Mouse (Mus musculus): ENCODE measurements around the gene Tll2. TPM values are rescaled to one million over a fixed set of nuclear protein-coding genes. Genes with fewer than 3 reads are reported as not detected.
A peak's percentile ranks its signal among the peaks of the same experiment; 100 is the strongest.

Tll2 gene
- polyA plus RNA-seq (2016; fragmentation: Nextera tagmentation; extraction: Ambion mirVana): 0.28 and 0.36 TPM in 2 replicates

GRCm38 (mm10) chr19:41206811-41207344 is at the start of gene Tll2:
Gene Tll2, minus strand, starts transcription at chr19:41206835.
- peaks cover 15% of the 10 kb centered on the region for H3K4me1 ChIP-seq (replicated peaks)
- H3K36me3 ChIP-seq: peaks cover 11% of the 10 kb centered on the region
- no peak within 1 kb of the TSS for H3K27ac ChIP-seq
- H3K9ac ChIP-seq (replicated peaks): peak within 1 kb of the TSS; percentile 52
- peak within 1 kb of the TSS; percentile 99 for H3K4me2 ChIP-seq
- H3K9me3 ChIP-seq: no peaks in the 10 kb centered on the region
- H3K4me3 ChIP-seq (replicated peaks): peak within 1 kb of the TSS; percentile 49
- under 1% methylated on average over 32 of the region's 32 CpGs for WGBS
- peaks cover 65% of the 10 kb centered on the region for H3K27me3 ChIP-seq
- ATAC-seq (ENCODE audit: insufficient number of reproducible peaks, insufficient read depth, low FRiP score, low TSS enrichment, low read depth): peak; percentile 95; the same call in 1 of the 2 replicates

- no peak for ATAC-seq (ENCODE audit: insufficient number of reproducible peaks, insufficient read depth, low FRiP score, low TSS enrichment, low read depth)
- H3K9me3 ChIP-seq: no peaks in the 10 kb centered on the region
- H3K4me2 ChIP-seq: no peak overlapping the region
- no peak overlapping the region for H3K27ac ChIP-seq
- peaks cover 5% of the 10 kb centered on the region for H3K4me1 ChIP-seq (replicated peaks)
- peaks cover 17% of the 10 kb centered on the region; the same call in 1 of the 2 replicates for H3K36me3 ChIP-seq
- H3K4me3 ChIP-seq (replicated peaks): no peak overlapping the region
- H3K9ac ChIP-seq (replicated peaks): no peak overlapping the region
- H3K27me3 ChIP-seq: no peaks in the 10 kb centered on the region
- 89% methylated on average over 5 of the region's 5 CpGs for WGBS
Measured at GRCm38 (mm10) chr19:41254584-41254983, 47.9 kb upstream of the Tll2 start.

- Histone ChIP-seq H3K27ac (no peak overlapping the region; the same call in 1 of the 2 replicates), H3K36me3 (peaks cover 37% of the 10 kb centered on the region), H3K4me3 (replicated peaks) (no peak overlapping the region), H3K9me3 (no peaks in the 10 kb centered on the region), H3K9ac (replicated peaks) (no peak overlapping the region), H3K4me2 (no peak overlapping the region), H3K4me1 (replicated peaks) (no peaks in the 10 kb centered on the region), H3K27me3 (no peaks in the 10 kb centered on the region)
- WGBS: 76% methylated on average over 4 of the region's 4 CpGs
- ATAC-seq (ENCODE audit: insufficient number of reproducible peaks, insufficient read depth, low FRiP score, low TSS enrichment, low read depth): no peak
Measured at GRCm38 (mm10) chr19:41248968-41249367, 42.3 kb upstream of the Tll2 start.

GRCm38 (mm10) chr19:41248271-41248670 is 41.6 kb upstream of the Tll2 start:
- WGBS: 93% methylated on average over 3 of the region's 3 CpGs
- no peak for ATAC-seq (ENCODE audit: insufficient number of reproducible peaks, insufficient read depth, low FRiP score, low TSS enrichment, low read depth)
- Histone ChIP-seq H3K27me3 (no peaks in the 10 kb centered on the region), H3K9ac (replicated peaks) (no peak overlapping the region), H3K4me2 (no peak overlapping the region), H3K4me1 (replicated peaks) (no peaks in the 10 kb centered on the region), H3K4me3 (replicated peaks) (no peak overlapping the region), H3K9me3 (no peaks in the 10 kb centered on the region), H3K27ac (no peak overlapping the region), H3K36me3 (peaks cover 38% of the 10 kb centered on the region)

GRCm38 (mm10) chr19:41246271-41246670 is 39.6 kb upstream of the Tll2 start:
- WGBS: 84% methylated on average over 4 of the region's 4 CpGs

GRCm38 (mm10) chr19:41244581-41244980 is 37.9 kb upstream of the Tll2 start:
- Histone ChIP-seq H3K27ac (no peak overlapping the region), H3K9me3 (no peaks in the 10 kb centered on the region), H3K9ac (replicated peaks) (no peak overlapping the region), H3K36me3 (peaks cover 67% of the 10 kb centered on the region), H3K4me2 (no peak overlapping the region), H3K4me1 (replicated peaks) (no peaks in the 10 kb centered on the region), H3K27me3 (no peaks in the 10 kb centered on the region), H3K4me3 (replicated peaks) (no peak overlapping the region)
- 68% methylated on average over 6 of the region's 6 CpGs for WGBS
- ATAC-seq (ENCODE audit: insufficient number of reproducible peaks, insufficient read depth, low FRiP score, low TSS enrichment, low read depth): no peak

More at GRCm38 (mm10) chr19:41246271-41246670, 39.6 kb upstream of the Tll2 start:
- Histone ChIP-seq H3K4me2 (no peak overlapping the region), H3K27ac (no peak overlapping the region), H3K4me1 (replicated peaks) (no peaks in the 10 kb centered on the region), H3K9me3 (no peaks in the 10 kb centered on the region), H3K27me3 (no peaks in the 10 kb centered on the region), H3K4me3 (replicated peaks) (no peak overlapping the region), H3K9ac (replicated peaks) (no peak overlapping the region), H3K36me3 (peaks cover 53% of the 10 kb centered on the region)
- ATAC-seq (ENCODE audit: insufficient number of reproducible peaks, insufficient read depth, low FRiP score, low TSS enrichment, low read depth): no peak

- Histone ChIP-seq H3K9ac (replicated peaks) (no peak overlapping the region), H3K4me2 (no peak overlapping the region), H3K36me3 (peaks cover 73% of the 10 kb centered on the region), H3K27me3 (no peaks in the 10 kb centered on the region), H3K4me3 (replicated peaks) (no peak overlapping the region), H3K4me1 (replicated peaks) (no peaks in the 10 kb centered on the region), H3K9me3 (no peaks in the 10 kb centered on the region), H3K27ac (no peak overlapping the region)
- ATAC-seq (ENCODE audit: insufficient number of reproducible peaks, insufficient read depth, low FRiP score, low TSS enrichment, low read depth): no peak
- 90% methylated on average over 5 of the region's 5 CpGs for WGBS
Measured at GRCm38 (mm10) chr19:41241997-41242396, 35.4 kb upstream of the Tll2 start.

- H3K4me1 ChIP-seq (replicated peaks): no peaks in the 10 kb centered on the region
- H3K36me3 ChIP-seq: peaks cover 86% of the 10 kb centered on the region
- ATAC-seq (ENCODE audit: insufficient number of reproducible peaks, insufficient read depth, low FRiP score, low TSS enrichment, low read depth): no peak
- no peaks in the 10 kb centered on the region for H3K27me3 ChIP-seq
- no peak overlapping the region for H3K4me2 ChIP-seq
- no peaks in the 10 kb centered on the region for H3K9me3 ChIP-seq
- H3K4me3 ChIP-seq (replicated peaks): no peak overlapping the region
- no peak overlapping the region for H3K9ac ChIP-seq (replicated peaks)
- WGBS: 86% methylated on average over 4 of the region's 4 CpGs
- H3K27ac ChIP-seq: no peak overlapping the region
Measured at GRCm38 (mm10) chr19:41233698-41234097, 27.1 kb upstream of the Tll2 start.

- no peak overlapping the region for H3K4me2 ChIP-seq
- peaks cover 15% of the 10 kb centered on the region for H3K4me1 ChIP-seq (replicated peaks)
- no peaks in the 10 kb centered on the region for H3K9me3 ChIP-seq
- H3K36me3 ChIP-seq: peaks cover 20% of the 10 kb centered on the region
- no peak for ATAC-seq (ENCODE audit: insufficient number of reproducible peaks, insufficient read depth, low FRiP score, low TSS enrichment, low read depth)
- H3K9ac ChIP-seq (replicated peaks): no peak overlapping the region
- H3K27me3 ChIP-seq: peaks cover 55% of the 10 kb centered on the region
- WGBS: 8% methylated on average over 7 of the region's 7 CpGs
- H3K27ac ChIP-seq: no peak overlapping the region
- no peak overlapping the region for H3K4me3 ChIP-seq (replicated peaks)
Measured at GRCm38 (mm10) chr19:41208326-41208725, 1.7 kb upstream of the Tll2 start.

GRCm38 (mm10) chr19:41206041-41206810 is 409 bp downstream of the Tll2 start:
- Histone ChIP-seq H3K4me1 (replicated peaks) (peaks cover 15% of the 10 kb centered on the region), H3K27me3 (peaks cover 66% of the 10 kb centered on the region), H3K36me3 (peaks cover 7% of the 10 kb centered on the region), H3K4me2 (peak overlapping the region; percentile 99), H3K9ac (replicated peaks) (peak overlapping the region; percentile 52), H3K4me3 (replicated peaks) (peak overlapping the region; percentile 49), H3K9me3 (no peaks in the 10 kb centered on the region), H3K27ac (no peak overlapping the region)
- 0 out of 2 replicates have a peak, but pooled peaks have one; percentile 28 for ATAC-seq (ENCODE audit: insufficient number of reproducible peaks, insufficient read depth, low FRiP score, low TSS enrichment, low read depth)
- WGBS: 1% methylated on average over 46 of the region's 46 CpGs

- Histone ChIP-seq H3K4me1 (replicated peaks) (peaks cover 15% of the 10 kb centered on the region), H3K27ac (no peak overlapping the region), H3K4me2 (no peak overlapping the region), H3K4me3 (replicated peaks) (no peak overlapping the region), H3K36me3 (0 out of 2 replicates have a peak, but pooled peaks cover 2% of the 10 kb centered on the region), H3K9me3 (no peaks in the 10 kb centered on the region), H3K9ac (replicated peaks) (no peak overlapping the region; the same call in 1 of the 2 replicates), H3K27me3 (peaks cover 62% of the 10 kb centered on the region)
- ATAC-seq (ENCODE audit: insufficient number of reproducible peaks, insufficient read depth, low FRiP score, low TSS enrichment, low read depth): no peak
- 69% methylated on average over 11 of the region's 11 CpGs for WGBS
Measured at GRCm38 (mm10) chr19:41204159-41205081, 2.2 kb downstream of the Tll2 start.
